Mouse (Mus musculus) small intestine, adult 2 months (tissue): ENCODE measurements around the gene Syk.

Experiments
- CTCF ChIP-seq: fragments of 200-500 bp; IDR thresholded peaks from 2 replicates; pipeline ENCODE4 v1.5.1; 2012; ENCODE audit warnings: low read depth, mild to moderate bottlenecking, control low read depth, inconsistent platforms, low read length, moderate library complexity, mixed read lengths; ENCODE audit not compliant: insufficient replicate concordance, insufficient read length; ENCODE audit errors: extremely low read depth
- POLR2A ChIP-seq: fragments of 200-500 bp; IDR thresholded peaks from 2 replicates; pipeline ENCODE4 v1.6.1; 2012; ENCODE audit warnings: low read depth, mild to moderate bottlenecking, control low read depth, inconsistent platforms, low read length, moderate library complexity

DNA sequence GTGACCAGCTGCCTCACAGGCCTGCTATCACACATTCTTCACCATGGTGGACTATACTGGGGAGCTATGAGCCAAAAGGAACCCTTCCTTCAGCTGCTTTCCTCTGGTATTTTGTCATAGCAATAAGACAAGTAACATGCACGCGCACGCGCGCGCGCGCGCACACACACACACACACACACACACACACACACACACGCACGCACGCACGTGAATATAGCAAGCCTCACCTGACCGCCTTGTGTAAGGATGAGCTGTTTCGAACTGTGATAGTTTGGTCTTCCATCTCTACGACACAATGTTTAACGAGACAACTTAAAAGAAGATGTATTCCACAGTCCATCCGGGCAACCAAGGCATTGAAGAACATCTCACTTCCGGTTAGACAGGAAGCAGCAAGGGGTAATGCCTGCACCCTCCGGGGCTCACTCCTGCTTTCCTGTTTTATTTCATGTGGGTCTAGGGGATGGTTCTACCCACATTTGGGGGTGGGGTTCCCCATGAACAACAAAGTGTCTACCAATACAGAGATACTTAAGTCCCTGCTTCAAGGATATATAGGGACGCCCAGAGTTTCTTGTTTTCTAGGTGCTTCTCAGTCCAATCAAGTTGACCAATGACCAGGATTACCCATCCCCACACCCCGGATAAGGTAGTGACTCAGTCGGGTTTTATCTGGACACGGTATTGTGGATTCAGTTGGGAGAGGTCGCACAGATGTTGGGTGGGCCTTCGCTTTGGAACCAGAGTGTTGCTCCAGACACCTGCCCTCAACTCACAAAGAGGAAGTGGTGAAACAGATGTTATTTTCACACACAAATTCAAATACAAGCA lies 45.0 kb upstream of the Syk start:
- TF ChIP-seq CTCF (no peak), POLR2A (no peak)
